Mouse (Mus musculus) gastrocnemius, adult 8-10 months (tissue): Measurements from ENCODE around the gene Aagab. TPM values are rescaled to one million over a fixed set of nuclear protein-coding genes. Genes with fewer than 3 reads are reported as not detected.

Experiments
- DNase-seq, 2 experiments: peaks; one replicate each; pipeline ENCODE4 v3.0.0; 2022; ENCODE audit warnings: low spot score in 2 of 2
- total RNA-seq, 4 experiments: library from RNA; stranded (reverse); gene quantifications; 2 replicates each; pipeline ENCODE4 v1.2.4; 2022

Aagab gene
- total RNA-seq, 4 experiments from 2014 or later = 9.9 to 13.6 (median 12.9) TPM

- no peak for DNase-seq
Measured at GRCm38 (mm10) chr9:63669816-63670215, 67.4 kb downstream of the Aagab start.

DNA sequence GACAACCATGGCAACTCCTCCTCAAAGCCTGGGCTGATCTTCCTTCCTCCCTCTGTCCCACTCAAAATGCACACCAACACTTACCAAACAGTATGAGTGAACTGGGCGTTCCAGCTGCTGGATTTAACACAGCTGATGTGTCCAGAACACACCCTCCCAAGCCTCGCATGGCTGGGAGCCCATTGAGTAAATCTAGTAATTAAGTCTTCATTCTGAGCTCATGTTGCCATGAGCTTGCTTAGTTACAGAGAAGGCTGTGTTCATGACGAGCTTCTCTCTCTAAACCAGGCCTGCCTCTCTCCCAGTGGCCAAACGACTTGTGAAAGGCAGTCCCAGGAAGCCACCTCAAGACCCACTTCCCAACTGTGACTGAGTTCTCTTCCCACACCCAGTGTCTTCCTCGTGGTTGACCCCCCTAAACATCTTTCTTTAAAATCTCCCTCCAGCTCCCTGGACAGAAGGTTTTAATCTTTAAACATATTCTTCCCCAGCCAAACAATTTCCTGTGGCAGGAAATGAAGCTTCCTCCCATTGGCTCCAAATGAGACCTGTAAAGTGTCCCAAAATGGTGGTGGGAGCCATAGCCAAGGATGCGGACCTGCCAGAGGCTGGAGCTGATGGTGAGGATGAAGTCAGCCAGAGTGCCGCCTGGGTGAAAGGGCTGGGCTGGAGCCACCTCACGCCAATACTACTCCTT lies 70.5 kb downstream of the Aagab start:
- peak; percentile 64 to 65 for DNase-seq

DNA sequence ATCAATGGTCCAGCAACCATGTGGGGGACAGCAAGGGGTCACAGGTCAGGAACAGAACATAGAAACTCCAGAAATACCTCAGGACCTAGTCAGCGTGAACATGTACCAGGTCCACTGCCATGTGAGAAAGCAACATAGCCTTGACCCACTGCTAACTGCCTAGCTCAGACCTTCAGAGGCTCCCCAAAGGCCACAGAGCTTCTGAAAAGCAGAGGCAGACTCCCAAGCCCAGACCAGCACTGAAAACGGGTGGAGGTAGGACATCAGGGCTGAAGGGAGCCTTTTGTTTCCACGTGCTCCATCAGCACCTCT lies 71.0 kb downstream of the Aagab start:
- DNase-seq = no peak

GRCm38 (mm10) chr9:63674613-63675012 lies 72.2 kb downstream of the Aagab start:
- DNase-seq = no peak

- DNase-seq = no peak
Measured at GRCm38 (mm10) chr9:63677621-63678020, 75.2 kb downstream of the Aagab start.

- DNase-seq = no peak
Measured at GRCm38 (mm10) chr9:63678076-63678475, 75.6 kb downstream of the Aagab start.

DNA sequence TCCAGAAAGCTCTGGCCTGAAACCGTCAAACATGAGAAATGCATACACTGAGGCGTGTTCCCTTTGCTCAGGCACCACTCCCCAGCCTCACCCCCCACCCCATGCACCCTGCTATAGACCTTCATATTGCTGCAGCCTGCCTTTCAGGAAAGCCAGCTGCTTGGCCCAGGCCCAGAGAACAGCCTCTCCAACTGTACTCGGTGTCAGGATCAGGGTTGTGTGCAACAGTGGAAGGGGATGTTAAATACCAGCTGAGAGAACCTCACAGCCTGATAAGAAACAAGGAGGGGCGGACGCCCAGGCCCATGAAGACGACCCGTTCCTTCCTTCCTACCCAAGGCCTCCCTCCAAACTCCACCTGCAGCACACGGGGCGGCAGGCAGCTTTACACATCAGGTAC lies 79.8 kb downstream of the Aagab start:
- DNase-seq = no peak

DNA sequence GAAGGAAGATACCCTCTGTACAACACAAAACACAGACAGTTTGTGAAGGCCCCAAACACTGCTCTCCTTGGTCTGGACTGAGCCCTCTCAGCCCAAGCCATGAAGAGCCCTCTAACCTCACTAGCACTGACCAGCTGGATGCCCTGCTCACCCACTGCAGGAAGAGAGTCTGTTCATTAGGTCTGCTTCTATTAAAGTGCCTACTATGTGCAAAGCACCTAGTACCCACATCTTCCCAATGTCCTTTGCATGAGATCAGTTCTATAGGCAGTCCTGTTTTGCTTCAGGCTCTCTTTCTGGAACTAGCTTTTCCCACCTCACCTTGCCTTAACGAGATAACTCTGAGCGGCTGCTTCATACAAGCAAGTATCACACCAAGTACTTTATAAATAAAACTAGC lies 80.5 kb downstream of the Aagab start:
- DNase-seq = no peak

DNA sequence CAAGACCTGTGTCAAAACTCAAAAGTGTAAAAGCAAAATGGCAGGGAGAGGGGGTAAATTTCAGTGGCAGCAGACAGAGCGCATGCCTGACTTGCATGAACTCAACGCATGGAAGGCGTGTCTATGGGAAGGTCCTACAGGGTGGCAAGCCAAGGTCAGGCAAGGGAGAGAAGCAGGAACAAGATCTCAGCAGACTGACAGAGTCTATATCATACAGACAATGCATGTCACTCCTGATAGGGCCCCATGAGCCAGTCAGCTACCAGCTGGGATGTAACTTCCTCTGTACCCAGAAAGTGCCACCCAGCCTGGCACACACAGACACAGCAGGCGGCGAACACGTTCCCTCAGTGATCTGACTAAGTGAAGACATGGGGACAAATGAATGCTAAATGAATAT lies 81.8 kb downstream of the Aagab start:
- no peak for DNase-seq

DNA sequence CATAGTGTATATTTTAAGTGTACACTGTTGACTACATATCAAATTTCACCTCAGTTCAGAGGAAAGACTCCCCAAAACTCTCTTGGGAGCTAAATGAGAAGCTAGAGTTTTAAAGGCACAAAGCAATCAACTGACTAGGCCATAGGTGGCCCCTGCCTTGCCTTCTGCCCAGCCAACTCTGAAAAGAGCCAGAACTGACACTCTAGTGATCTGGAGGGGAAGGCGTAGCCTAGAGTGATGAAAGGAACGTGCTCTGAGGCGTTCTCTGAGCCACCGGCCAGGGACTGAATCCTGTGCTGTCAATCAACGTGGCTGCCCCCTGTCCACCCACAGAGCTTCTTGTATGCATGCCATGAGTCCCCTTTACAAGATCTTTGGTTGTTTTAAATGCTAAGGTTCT lies 82.9 kb downstream of the Aagab start:
- DNase-seq = no peak

DNA sequence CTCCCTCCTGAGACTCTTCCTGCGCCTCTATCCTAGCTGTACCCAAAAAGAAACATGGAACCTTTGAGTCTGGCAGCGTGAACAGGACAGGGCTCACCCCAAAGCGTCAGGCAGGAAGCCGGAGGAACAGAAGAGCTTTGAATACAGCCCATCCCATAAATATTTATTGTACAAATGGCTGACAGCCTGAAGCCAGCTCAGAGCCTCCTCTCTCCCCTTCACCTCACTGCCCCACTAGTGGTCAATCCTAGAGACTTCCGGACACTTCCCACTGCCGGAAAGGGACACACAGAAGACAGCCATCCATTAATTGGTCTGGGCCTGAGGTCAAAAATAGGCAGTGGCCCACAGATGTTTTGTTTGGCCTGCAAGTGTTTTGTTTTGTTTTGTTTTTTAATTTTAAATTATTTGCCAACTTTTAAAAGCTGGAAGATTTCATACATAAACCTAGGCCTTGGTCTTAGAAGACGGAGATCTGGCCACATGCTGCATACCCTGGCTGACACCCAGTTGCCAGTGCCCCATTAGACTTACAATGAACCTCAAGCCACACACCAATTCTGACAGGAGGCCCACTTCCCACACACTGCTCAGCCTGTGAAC lies 85.1 kb downstream of the Aagab start:
- DNase-seq = no peak

- DNase-seq = no peak
Measured at GRCm38 (mm10) chr9:63690511-63690910, 88.1 kb downstream of the Aagab start.

GRCm38 (mm10) chr9:63691960-63692359 lies 89.5 kb downstream of the Aagab start:
- DNase-seq = no peak

Other genes starting within 250 kb of the Aagab start
- gene Map2k5, start 224.8 kb upstream of the Aagab start, total RNA-seq = 10 to 100 TPM; 13.9 to 16.2 (median 14.8) TPM
- gene 2300009A05Rik, start 203.4 kb upstream of the Aagab start, total RNA-seq = 10 to 100 TPM; 13.8 to 25.5 (median 22.0) TPM
- not detected for gene Iqch, start 167 bp upstream of the Aagab start, total RNA-seq
- gene Smad3, start 155.3 kb downstream of the Aagab start, total RNA-seq = 10 to 100 TPM; 44.2 to 62.0 (median 46.1) TPM